Mouse (Mus musculus): ENCODE data around the gene Mt4.

Mt4 gene

GRCm38 (mm10) chr8:94178857-94179712, 42.1 kb downstream of the Mt4 start, which contains the start of gene Mt1:
TSS of gene Mt1 (plus strand) at chr8:94179082.
- DNase-seq (ENCODE audit: low spot score in 2 of 2), result peak; percentile 89 to 90

DNA sequence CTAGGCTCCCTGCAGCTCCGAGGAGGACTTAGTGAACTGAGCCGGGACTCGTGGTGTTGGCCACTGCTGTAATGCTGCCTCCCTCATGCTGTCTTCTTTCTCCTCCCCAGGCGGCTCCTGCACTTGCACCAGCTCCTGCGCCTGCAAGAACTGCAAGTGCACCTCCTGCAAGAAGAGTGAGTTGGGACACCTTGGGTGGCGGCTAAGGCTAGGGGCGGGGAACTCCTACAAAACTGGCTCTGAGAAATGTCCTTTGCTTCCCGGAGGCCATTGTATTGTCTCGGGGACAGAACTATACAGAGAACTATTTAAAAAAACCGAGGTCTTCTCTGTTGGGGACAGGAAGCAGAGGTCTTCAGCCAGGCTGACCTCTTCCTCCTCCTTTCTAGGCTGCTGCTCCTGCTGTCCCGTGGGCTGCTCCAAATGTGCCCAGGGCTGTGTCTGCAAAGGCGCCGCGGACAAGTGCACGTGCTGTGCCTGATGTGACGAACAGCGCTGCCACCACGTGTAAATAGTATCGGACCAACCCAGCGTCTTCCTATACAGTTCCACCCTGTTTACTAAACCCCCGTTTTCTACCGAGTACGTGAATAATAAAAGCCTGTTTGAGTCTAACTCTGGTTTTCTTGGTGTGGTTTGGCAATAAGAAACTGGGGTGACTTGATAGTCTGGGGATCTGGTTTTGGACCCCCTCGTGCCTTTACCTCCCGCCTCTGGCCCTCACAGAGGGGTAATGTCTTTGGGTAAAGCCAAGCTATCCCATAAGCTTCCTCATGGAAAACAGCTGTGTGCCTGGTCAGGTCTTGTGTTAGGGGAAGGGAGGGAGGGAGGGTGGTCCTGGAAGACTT, 42.9 kb downstream of the Mt4 start:
- DNase-seq (ENCODE audit: low spot score in 2 of 2), result no peak

DNA sequence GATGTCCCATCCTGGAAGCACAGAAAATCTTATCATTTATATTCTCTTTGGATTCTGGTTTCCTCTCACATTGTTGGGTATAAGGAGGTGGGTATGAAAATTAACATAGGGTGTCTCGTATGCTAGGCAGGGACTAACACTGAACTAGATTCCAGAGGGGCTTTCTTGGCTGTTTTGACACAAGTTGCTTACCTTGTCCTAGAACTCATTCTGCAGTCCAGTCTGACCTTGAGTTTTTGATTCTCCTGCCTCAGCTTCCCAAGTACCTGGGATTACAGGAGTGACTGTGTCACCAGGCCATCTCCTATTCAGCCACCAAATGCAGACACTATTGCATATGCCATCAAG, 43.5 kb downstream of the Mt4 start:
- DNase-seq (ENCODE audit: low spot score in 2 of 2), result no peak

- no peak for DNase-seq (ENCODE audit: low spot score in 2 of 2)
Observed at GRCm38 (mm10) chr8:94182055-94182929, 45.3 kb downstream of the Mt4 start.

- DNase-seq (ENCODE audit: low spot score in 2 of 2), result peak; percentile 77
Observed at GRCm38 (mm10) chr8:94183117-94183516, 46.1 kb downstream of the Mt4 start.

GRCm38 (mm10) chr8:94184357-94184843, 47.4 kb downstream of the Mt4 start:
- no peak for DNase-seq (ENCODE audit: low spot score in 2 of 2)

GRCm38 (mm10) chr8:94185791-94186190, 48.8 kb downstream of the Mt4 start:
- no peak for DNase-seq (ENCODE audit: low spot score in 2 of 2)

GRCm38 (mm10) chr8:94186542-94186941, 49.5 kb downstream of the Mt4 start:
- peak; percentile 70 to 82 for DNase-seq (ENCODE audit: low spot score in 2 of 2)

DNA sequence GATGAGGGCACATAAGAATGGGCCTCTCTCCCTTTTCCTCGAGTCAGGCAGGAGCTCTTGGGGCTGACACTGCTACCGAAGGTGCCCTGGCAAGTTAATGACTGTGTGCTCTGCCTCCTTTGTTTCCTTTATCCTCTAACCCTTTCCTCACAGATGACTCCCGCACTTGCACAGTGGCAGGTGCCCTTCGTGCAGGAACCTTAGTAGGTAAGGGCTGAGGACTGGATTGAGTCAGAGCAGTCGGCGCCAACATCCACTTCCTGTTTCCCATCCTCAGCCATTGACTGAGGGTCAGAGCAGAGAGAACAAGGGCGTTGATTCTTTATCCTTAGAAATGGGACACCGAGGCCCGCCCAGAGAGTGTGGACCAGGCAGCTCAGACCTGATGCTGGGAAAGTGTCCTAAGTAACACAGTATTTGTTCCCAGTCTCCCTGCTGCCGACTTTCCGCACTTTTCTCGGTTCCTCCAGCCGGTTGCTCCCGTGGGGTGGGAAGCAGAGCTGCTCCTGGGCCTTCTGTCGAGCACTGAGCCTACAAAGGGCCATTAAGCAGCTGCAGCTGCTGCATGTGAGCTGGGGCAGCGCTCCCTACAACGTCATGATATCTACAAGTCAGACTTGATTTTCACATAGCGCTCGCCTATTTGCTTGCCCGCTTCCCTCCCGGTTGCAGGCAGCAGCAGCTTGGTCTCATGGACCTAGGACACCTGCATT, 50.4 kb downstream of the Mt4 start:
- no peak for DNase-seq (ENCODE audit: low spot score in 2 of 2)

Measured in urinary bladder, postnatal 4 days (tissue).